In genomic region chr17:43374020-43374419, GRCm38 (mm10) we compare ENCODE assay signal across 23 mouse cellular contexts. TPM values are rescaled to one million over a fixed set of nuclear protein-coding genes. Genes with fewer than 3 reads are reported as not detected.
DNase-seq lines count a peak whose midpoint lies in the region; ATAC-seq and TF ChIP-seq lines count a peak whose summit lies in the region.
"Had no signal": no experiment of that assay in that cellular context is flagged by ENCODE, and none has a peak within 500 bp of the region (broad histone marks: within the 10 kb centered on the region; RNA-seq: fewer than 3 reads in every experiment).

No protein-coding gene starts in this region.

- no peak overlapping the region for H3K9ac ChIP-seq in kidney, postnatal 0 days (ENCODE audit: low read depth, low read length)
- no peak overlapping the region for H3K9ac ChIP-seq in midbrain, embryonic 16.5 days (ENCODE audit: low read depth, low read length)
- H3K9ac ChIP-seq: embryonic facial prominence, embryonic 13.5 days; limb, embryonic 12.5 days; neural tube, embryonic 12.5 days; stomach, embryonic 15.5 days had no signal

- 0 out of 2 replicates have a peak overlapping the region, but pooled peaks have one; percentile 36 for H3K27ac ChIP-seq in heart, embryonic 10.5 days
- peak overlapping the region; percentile 71 for H3K27ac ChIP-seq in kidney, postnatal 0 days
- H3K27ac ChIP-seq in midbrain, embryonic 10.5 days (replicated peaks): peak overlapping the region; percentile 9; the same call in 1 of the 2 replicates
- H3K27ac ChIP-seq in midbrain, embryonic 16.5 days (ENCODE audit: low read length): no peak overlapping the region
- H3K27ac ChIP-seq: embryonic facial prominence, embryonic 13.5 days; forebrain, embryonic 10.5 days; hindbrain, postnatal 0 days; limb, embryonic 12.5 days; neural tube, embryonic 12.5 days; stomach, embryonic 15.5 days had no signal

- H3K27me3 ChIP-seq in heart, embryonic 10.5 days (ENCODE audit: insufficient read depth, poor library complexity, severe bottlenecking): peaks cover 8% of the 10 kb centered on the region; the same call in 1 of the 2 replicates
- H3K27me3 ChIP-seq in kidney, postnatal 0 days (ENCODE audit: insufficient read depth, low read length): no peaks in the 10 kb centered on the region
- H3K27me3 ChIP-seq in midbrain, embryonic 10.5 days (ENCODE audit: low read depth, poor library complexity, severe bottlenecking): no peaks in the 10 kb centered on the region
- H3K27me3 ChIP-seq in midbrain, embryonic 16.5 days (ENCODE audit: control insufficient read depth, insufficient read depth, low read depth, low read length): no peaks in the 10 kb centered on the region
- H3K27me3 ChIP-seq: embryonic facial prominence, embryonic 13.5 days; limb, embryonic 12.5 days; neural tube, embryonic 12.5 days; stomach, embryonic 15.5 days had no signal

- WGBS in heart, embryonic 10.5 days: 26% methylated on average over 4 of the region's 4 CpGs
- 58% methylated on average over 4 of the region's 4 CpGs for WGBS in kidney, postnatal 0 days
- WGBS in midbrain, embryonic 10.5 days: 66% methylated on average over 4 of the region's 4 CpGs
- WGBS in midbrain, embryonic 16.5 days: 56% methylated on average over 4 of the region's 4 CpGs

- no peak for DNase-seq in heart, embryonic 10.5 days (ENCODE audit: low spot score)
- no peak for DNase-seq in heart, postnatal 4 days
- no peak for DNase-seq in kidney, postnatal 0 days (ENCODE audit: low spot score)
- DNase-seq in kidney, adult 9 months: no peak
- no peak for DNase-seq in midbrain, embryonic 10.5 days (ENCODE audit: low spot score)
- DNase-seq in thymus, adult 18-20 months: no peak
- DNase-seq in layer of hippocampus, adult 8-10 months (ENCODE audit: low spot score in 2 of 2): no peak
- DNase-seq: adrenal gland, postnatal 14 days; B cell, adult 2 months; cerebellum, adult 18-20 months; gastrocnemius, postnatal 10 days; kidney, adult 8-10 months; spleen, adult 18-20 months had no signal

- H3K9me3 ChIP-seq in heart, embryonic 10.5 days: no peaks in the 10 kb centered on the region
- no peaks in the 10 kb centered on the region for H3K9me3 ChIP-seq in kidney, postnatal 0 days (replicated peaks; ENCODE audit: low read length)
- H3K9me3 ChIP-seq in midbrain, embryonic 10.5 days (replicated peaks): no peaks in the 10 kb centered on the region
- H3K9me3 ChIP-seq in midbrain, embryonic 16.5 days (replicated peaks; ENCODE audit: control insufficient read depth, low read length, poor library complexity, severe bottlenecking): no peaks in the 10 kb centered on the region
- H3K9me3 ChIP-seq: embryonic facial prominence, embryonic 13.5 days; forebrain, embryonic 10.5 days; limb, embryonic 12.5 days; neural tube, embryonic 12.5 days; stomach, embryonic 15.5 days had no signal

- ATAC-seq in kidney, postnatal 0 days (replicated peaks; ENCODE audit: low FRiP score, low read depth): no peak
- ATAC-seq in midbrain, embryonic 16.5 days: no peak
- ATAC-seq: hindbrain, postnatal 0 days had no signal

- H3K4me1 ChIP-seq in heart, embryonic 10.5 days: peaks cover 9% of the 10 kb centered on the region
- H3K4me1 ChIP-seq in kidney, postnatal 0 days (replicated peaks; ENCODE audit: insufficient read depth, low read length): peaks cover 3% of the 10 kb centered on the region; the same call in 1 of the 2 replicates
- H3K4me1 ChIP-seq in midbrain, embryonic 10.5 days: peaks cover 7% of the 10 kb centered on the region
- no peaks in the 10 kb centered on the region for H3K4me1 ChIP-seq in midbrain, embryonic 16.5 days (ENCODE audit: control insufficient read depth, insufficient read depth, low read length)
- H3K4me1 ChIP-seq: embryonic facial prominence, embryonic 13.5 days; limb, embryonic 12.5 days; neural tube, embryonic 12.5 days; stomach, embryonic 15.5 days had no signal

- no peak for TF ChIP-seq CTCF in kidney, postnatal 0 days (IDR thresholded peaks at IDR 0.05; ENCODE audit: low read depth)

- H3K4me3 ChIP-seq in heart, embryonic 10.5 days: no peak overlapping the region
- no peak overlapping the region for H3K4me3 ChIP-seq in kidney, postnatal 0 days (replicated peaks; ENCODE audit: low read depth, low read length)
- H3K4me3 ChIP-seq in midbrain, embryonic 10.5 days: no peak overlapping the region
- no peak overlapping the region for H3K4me3 ChIP-seq in midbrain, embryonic 16.5 days (ENCODE audit: low read depth, low read length)
- H3K4me3 ChIP-seq: embryonic facial prominence, embryonic 13.5 days; forebrain, embryonic 10.5 days; limb, embryonic 12.5 days; neural tube, embryonic 12.5 days; stomach, embryonic 15.5 days had no signal

- no peaks in the 10 kb centered on the region for H3K36me3 ChIP-seq in heart, embryonic 10.5 days
- H3K36me3 ChIP-seq in kidney, postnatal 0 days (ENCODE audit: insufficient read depth, low read length): no peaks in the 10 kb centered on the region
- H3K36me3 ChIP-seq in midbrain, embryonic 10.5 days: no peaks in the 10 kb centered on the region
- H3K36me3 ChIP-seq in midbrain, embryonic 16.5 days (ENCODE audit: control insufficient read depth, insufficient read depth, low read length): no peaks in the 10 kb centered on the region
- H3K36me3 ChIP-seq: embryonic facial prominence, embryonic 13.5 days; forebrain, embryonic 10.5 days; limb, embryonic 12.5 days; neural tube, embryonic 12.5 days; stomach, embryonic 15.5 days had no signal

- H3K4me2 ChIP-seq in kidney, postnatal 0 days (ENCODE audit: low read length): no peak overlapping the region
- H3K4me2 ChIP-seq in midbrain, embryonic 16.5 days (ENCODE audit: low read length): no peak overlapping the region
- H3K4me2 ChIP-seq: embryonic facial prominence, embryonic 13.5 days; limb, embryonic 12.5 days; neural tube, embryonic 12.5 days; stomach, embryonic 15.5 days had no signal

RNA-seq across cellular contexts. Expression of gene Adgrf5, which starts 13.8 kb away (rescaled TPM):
- polyA plus RNA-seq in heart, embryonic 10.5 days (2016; fragmentation: Nextera tagmentation; extraction: Ambion mirVana): 12.6 and 19.4 TPM in 2 replicates
- total RNA-seq in heart, postnatal 4 days (2021): 100 to 1,000 TPM; 131 to 141 TPM
- 15.4 and 17.3 TPM in 2 replicates for polyA plus RNA-seq in kidney, postnatal 0 days (2015; fragmentation: Nextera tagmentation; extraction: Ambion mirVana)
- 6.6 and 9.3 TPM in 2 replicates for polyA plus RNA-seq in midbrain, embryonic 10.5 days (2016; fragmentation: Nextera tagmentation; extraction: Ambion mirVana)
- 8.4 and 9.1 TPM in 2 replicates for polyA plus RNA-seq in midbrain, embryonic 16.5 days (2015; fragmentation: Nextera tagmentation; extraction: Ambion mirVana)
- total RNA-seq in layer of hippocampus, adult 8-10 months (2022): 10 to 100 TPM; 32.6 to 36.4 (median 34.1) TPM
- total RNA-seq: common myeloid progenitor, adult 5-6 weeks; hematopoietic stem cell, adult 5-6 weeks; monocyte, adult 5-6 weeks had no signal
